Mouse (Mus musculus) megakaryocyte, embryonic 14.5 days (primary cell): ENCODE data around the gene Prpsap1. TPM values are rescaled to one million over a fixed set of nuclear protein-coding genes. Genes with fewer than 3 reads are reported as not detected.

Source experiments
- H3K27me3 ChIP-seq: replicated peaks from 2 replicates; pipeline ENCODE3; 2012; ENCODE audit warnings: inconsistent platforms
- H3K36me3 ChIP-seq: replicated peaks from 2 replicates; pipeline ENCODE3; 2012; ENCODE audit warnings: low read length, inconsistent platforms, mixed read lengths
- H3K4me1 ChIP-seq: 2 replicates; pipeline ENCODE4 v1.6.1; 2012; ENCODE audit warnings: inconsistent platforms
- H3K4me3 ChIP-seq: replicated peaks from 2 replicates; pipeline ENCODE3; 2012; ENCODE audit warnings: moderate library complexity, mild to moderate bottlenecking, inconsistent platforms
- H3K9me3 ChIP-seq: 2 replicates; pipeline ENCODE4 v1.6.1; 2012; ENCODE audit warnings: inconsistent platforms
- FLI1 ChIP-seq: IDR thresholded peaks from 2 replicates; pipeline ENCODE4 v1.6.1; 2012; ENCODE audit warnings: low read length, inconsistent platforms, mixed read lengths
- GATA1 ChIP-seq: IDR thresholded peaks from 3 replicates; pipeline ENCODE4 v1.6.1; 2012; ENCODE audit warnings: mixed read lengths, low read length, inconsistent platforms, borderline replicate concordance
- polyA plus RNA-seq: library from polyadenylated mRNA; stranded (reverse); fragments of >175 nt; gene quantifications from 2 replicates; pipeline ENCODE4 v1.2.3, GENCODE M21; 2012; ENCODE audit warnings: low replicate concordance; ENCODE audit not compliant: insufficient read depth

Gene Prpsap1
- polyA plus RNA-seq, 1 experiment = 20.3 TPM

DNA sequence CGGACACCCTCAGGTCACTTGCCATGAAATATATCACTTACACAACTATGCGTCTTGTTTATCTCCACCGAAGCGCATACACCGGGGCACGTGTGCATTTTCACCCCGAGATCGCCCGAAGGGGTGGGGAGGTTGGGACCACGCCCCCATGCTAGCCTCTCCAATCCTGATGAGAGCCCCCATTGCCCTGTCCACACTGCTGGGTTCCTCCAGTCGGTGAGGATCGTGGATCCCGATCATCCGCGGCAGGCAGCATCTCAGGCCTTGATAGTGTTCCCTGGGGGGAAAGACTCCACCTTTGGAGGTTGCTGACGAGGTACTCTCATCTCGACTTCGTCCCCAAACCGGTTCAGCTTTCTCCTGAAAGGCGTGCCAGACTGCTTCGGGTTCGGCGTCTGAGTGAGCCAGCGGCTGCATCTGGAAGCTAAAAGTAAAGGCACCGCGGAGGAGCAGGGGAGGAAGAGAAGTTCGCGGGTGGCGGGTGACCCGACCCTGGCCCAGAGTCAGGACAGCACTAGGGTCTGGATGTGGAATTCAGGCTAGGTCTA is 38.3 kb upstream of the Prpsap1 start:
- Histone ChIP-seq H3K4me3 (peak overlapping the region; percentile 87), H3K9me3 (no peaks in the 10 kb centered on the region), H3K4me1 (peaks cover 66% of the 10 kb centered on the region), H3K27me3 (peaks cover 87% of the 10 kb centered on the region), H3K36me3 (peaks cover 18% of the 10 kb centered on the region)
- no peak for TF ChIP-seq GATA1
- TF ChIP-seq FLI1 = no peak

DNA sequence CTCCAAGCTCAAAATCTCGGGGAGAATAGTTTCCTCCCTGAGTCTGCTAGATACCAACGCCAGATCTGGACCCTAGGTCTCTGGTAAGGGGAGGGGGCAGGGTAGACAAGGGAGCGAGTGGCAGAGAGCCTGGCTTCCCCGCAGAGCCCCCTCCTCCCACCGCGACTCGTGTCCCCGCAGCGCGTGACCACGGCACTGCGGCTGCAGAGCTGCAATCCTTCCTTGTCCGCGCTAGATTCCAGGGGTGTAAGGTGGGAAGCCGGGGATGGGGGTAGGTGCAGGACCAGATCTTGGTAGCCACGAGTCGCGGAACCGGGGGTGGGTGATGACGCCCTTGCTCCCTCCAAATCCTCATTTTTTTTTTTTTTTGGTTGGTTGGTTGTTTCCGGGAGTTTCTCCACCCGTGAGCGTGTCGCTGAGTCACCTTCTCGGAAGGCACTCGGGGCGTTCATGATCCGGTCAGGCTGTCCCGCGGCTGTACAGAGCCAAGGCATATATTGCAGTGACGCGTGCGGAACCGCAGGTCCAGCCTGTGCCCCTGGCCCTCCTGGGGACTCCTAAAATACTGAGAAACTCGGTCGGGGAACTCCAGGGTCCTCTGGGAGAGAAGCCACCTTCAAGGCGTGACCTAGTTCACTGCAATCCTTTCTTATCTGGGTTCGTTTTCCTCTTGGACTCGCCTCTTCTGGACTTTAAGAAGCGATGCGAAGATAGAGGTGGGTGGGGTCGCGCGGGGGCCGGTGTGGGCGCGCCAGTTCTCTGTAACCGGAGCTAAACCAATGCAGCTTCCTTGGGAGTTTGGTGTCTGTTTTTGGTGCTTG is 37.6 kb upstream of the Prpsap1 start:
- H3K36me3 ChIP-seq = peaks cover 11% of the 10 kb centered on the region
- TF ChIP-seq GATA1 (no peak), FLI1 (no peak)
- peaks cover 91% of the 10 kb centered on the region for H3K27me3 ChIP-seq
- peak overlapping the region; percentile 54 for H3K4me3 ChIP-seq
- H3K4me1 ChIP-seq = peaks cover 59% of the 10 kb centered on the region
- no peaks in the 10 kb centered on the region for H3K9me3 ChIP-seq

DNA sequence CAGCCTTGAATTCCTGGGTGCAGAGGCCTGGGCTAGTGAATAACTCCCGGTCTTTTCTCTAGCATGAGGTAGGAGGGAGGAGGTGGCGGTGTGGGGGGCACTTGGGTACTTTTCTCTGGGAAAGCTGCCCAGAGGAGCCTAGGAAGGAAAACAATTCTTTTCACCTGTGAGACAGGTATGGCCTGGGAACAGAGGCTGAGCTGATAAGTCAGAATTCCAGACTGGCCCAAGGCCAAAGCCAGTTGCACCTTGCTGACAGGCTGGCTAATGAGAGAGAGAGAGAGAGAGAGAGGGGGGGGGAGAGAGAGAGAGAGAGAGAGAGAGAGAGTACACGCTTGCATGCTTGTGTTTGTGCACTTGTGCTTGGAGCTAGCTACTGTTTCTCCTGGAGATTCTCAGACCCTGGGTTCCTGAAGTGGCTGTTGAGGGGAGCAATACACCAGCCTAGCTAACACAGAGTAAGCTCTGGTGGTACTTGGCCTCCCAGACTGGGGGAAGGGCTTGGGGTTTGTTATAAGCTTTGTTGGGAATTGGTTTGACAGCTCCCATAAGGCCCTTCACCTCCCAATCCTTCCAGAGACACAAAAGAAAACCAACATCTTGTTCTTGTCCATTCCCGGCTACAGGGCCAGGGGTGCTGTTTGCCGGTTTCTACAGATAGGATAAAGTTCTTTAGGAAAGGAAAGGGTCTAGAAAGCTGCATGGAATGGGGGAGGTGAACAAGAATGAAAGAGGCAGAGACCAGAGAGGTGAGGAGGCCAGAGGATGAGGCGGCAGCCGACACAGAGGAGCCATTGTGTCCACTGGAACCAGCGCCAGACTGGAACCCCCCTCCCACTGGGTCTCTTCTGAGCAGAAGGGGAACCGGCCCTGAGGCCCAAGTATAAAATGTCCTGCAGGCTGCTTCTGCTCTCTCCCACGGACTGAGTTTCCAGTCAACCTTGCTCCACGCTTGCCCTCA is 36.5 kb upstream of the Prpsap1 start, which contains the start of gene Sphk1:
Gene Sphk1, plus strand, starts transcription at position 739 of the 961 bp plus-strand sequence.
- Histone ChIP-seq H3K4me1 (peaks cover 48% of the 10 kb centered on the region), H3K4me3 (peak within 1 kb of the TSS; percentile 54), H3K9me3 (no peaks in the 10 kb centered on the region), H3K36me3 (peaks cover 1% of the 10 kb centered on the region), H3K27me3 (peaks cover 92% of the 10 kb centered on the region)
- TF ChIP-seq GATA1 (no peak), FLI1 (no peak)

DNA sequence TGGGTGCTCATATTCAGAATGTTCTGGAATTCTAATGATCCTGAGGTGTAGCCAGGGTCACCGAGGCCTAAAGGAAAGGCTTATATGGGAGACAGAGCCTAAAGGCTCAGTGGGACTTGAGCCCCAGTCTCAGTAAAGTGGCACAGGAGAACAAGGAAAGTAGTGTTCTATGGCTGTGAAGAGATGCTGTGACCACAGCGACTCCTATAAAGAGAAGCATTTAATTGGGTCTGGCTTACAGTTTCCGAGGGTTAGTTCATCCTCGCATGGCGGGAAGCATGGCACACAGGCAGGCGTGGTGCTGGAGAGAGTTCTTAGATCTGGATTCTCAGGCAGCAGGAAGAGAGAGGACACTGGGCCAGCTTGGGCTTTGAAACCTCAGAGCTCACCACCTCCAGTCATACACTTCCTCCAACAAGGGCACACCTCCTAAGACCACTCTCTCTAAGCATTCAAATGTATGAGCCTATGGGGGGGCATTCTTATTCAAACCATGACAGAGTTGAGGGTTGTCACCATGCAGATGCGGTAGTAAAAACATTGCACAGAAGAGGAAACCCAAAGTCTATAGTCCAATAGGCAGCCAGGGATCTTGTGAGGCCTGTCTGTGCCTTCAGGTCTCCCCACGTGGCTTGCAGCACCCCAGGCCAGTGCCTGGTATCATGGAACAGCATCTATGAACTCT is 34.8 kb upstream of the Prpsap1 start:
- H3K36me3 ChIP-seq = no peaks in the 10 kb centered on the region
- no peaks in the 10 kb centered on the region for H3K9me3 ChIP-seq
- H3K27me3 ChIP-seq = peaks cover 90% of the 10 kb centered on the region
- no peak overlapping the region for H3K4me3 ChIP-seq
- no peak for TF ChIP-seq GATA1
- TF ChIP-seq FLI1 = no peak
- H3K4me1 ChIP-seq = peaks cover 32% of the 10 kb centered on the region

DNA sequence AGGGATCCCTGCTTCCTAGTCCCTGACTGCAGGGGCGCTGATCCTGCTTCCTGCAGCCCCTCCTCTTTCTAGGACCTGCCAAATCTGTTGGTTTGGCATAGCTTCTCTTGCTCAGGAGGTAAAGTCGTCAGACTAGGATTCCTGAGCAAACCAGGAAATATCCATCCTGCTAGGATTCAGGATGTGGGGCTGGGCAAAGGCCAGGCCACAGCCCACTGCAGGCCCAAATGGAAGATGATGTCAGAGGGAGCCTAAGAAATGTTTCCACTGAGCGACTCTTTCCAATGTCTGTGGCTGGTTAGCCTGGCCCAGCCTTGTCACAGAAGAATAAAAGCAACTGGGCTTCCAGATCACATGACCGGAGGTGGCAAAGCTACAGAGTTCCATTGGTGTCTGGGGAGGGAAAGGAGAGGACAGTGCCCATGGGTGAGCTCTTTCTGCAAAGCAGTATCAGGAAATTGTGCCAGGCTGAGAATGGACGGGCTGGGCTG is 29.7 kb upstream of the Prpsap1 start:
- Histone ChIP-seq H3K27me3 (peaks cover 80% of the 10 kb centered on the region), H3K4me3 (no peak overlapping the region), H3K9me3 (no peaks in the 10 kb centered on the region), H3K36me3 (no peaks in the 10 kb centered on the region), H3K4me1 (peaks cover 16% of the 10 kb centered on the region)
- TF ChIP-seq GATA1 (no peak), FLI1 (no peak)

DNA sequence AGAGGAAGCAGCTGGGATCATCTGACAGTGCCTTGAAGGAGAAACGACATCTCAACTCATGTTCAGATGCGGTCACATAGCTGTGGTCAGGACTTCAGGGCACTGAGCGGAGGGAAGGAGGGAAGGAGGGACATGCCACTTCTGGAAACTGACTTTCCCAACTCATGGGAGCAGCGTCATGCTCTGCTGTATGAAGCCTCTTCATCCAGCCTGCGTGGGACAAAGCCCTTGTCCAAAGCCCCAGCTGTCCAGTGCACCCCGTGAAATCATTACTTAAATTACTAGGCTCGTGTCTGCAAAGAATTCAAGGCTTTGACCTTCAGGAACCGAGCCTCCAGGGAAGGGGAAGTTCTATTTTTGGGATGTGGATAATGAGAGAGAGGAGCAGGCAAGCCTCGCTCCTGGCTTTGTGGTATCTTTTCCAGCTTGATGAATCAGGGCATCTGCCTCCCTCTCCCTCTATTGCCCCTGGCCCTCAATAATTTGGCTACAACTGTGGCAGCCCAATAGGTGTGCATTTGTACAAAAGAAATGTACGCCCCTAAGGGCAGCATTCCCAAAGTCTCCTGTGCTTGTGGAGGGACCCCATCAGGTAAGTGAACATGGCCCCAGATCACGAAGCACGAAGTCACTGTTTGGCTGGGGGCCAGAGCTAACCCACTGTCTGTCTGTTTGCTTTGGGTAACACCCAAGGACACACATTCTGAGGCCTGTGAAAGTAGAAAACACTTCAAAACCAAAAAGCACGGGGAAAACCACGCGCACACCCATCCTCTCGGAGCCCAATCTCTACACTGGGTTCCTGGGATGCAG is 29.1 kb upstream of the Prpsap1 start:
- H3K36me3 ChIP-seq = no peaks in the 10 kb centered on the region
- H3K27me3 ChIP-seq = peaks cover 79% of the 10 kb centered on the region
- H3K9me3 ChIP-seq = no peaks in the 10 kb centered on the region
- TF ChIP-seq GATA1 (no peak), FLI1 (no peak)
- H3K4me3 ChIP-seq = peak overlapping the region; percentile 29
- peaks cover 16% of the 10 kb centered on the region for H3K4me1 ChIP-seq

DNA sequence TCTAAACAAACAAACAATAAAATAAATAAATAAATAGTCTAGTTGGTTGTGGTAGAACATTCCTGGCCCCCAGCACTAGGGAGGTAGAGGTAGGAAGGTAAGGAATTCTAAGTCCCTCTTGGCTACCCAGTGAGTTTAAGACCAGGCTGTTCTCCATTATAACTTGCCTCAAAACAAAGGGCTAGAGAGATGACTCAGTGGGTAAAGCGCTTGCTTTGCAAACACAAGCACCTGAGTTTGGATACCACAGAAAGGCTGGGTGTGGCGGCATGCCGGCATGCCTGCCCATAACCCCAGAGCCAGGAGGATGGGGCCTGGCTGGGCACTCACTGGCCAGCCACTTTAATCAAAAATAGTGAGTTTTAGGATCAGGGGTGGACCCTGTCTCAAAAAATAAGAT is 28.0 kb upstream of the Prpsap1 start:
- H3K4me1 ChIP-seq = peaks cover 16% of the 10 kb centered on the region
- no peaks in the 10 kb centered on the region for H3K36me3 ChIP-seq
- H3K27me3 ChIP-seq = peaks cover 74% of the 10 kb centered on the region
- no peak for TF ChIP-seq GATA1
- TF ChIP-seq FLI1 = no peak
- H3K9me3 ChIP-seq = no peaks in the 10 kb centered on the region
- H3K4me3 ChIP-seq = no peak overlapping the region

DNA sequence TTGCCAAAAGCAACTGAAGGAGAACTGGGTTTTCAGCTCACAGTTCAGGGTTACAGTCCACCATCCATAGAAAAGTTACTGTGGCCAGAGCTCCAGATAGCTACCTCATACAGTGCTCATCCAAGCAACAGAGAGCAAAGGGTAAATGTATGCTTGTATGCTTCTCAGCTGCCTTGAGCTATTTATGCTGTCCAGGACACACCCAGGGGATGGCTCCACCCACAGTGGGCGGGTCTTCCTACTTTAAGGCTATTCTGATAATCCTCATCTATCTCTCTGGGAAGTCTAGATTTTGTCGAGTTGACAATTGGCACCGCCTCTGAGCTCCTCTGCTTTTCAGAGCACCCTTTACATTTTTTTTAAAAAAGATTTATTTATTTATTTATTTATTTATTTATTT is 27.1 kb upstream of the Prpsap1 start:
- no peaks in the 10 kb centered on the region for H3K9me3 ChIP-seq
- peaks cover 16% of the 10 kb centered on the region for H3K4me1 ChIP-seq
- TF ChIP-seq FLI1 (no peak), GATA1 (no peak)
- H3K36me3 ChIP-seq = no peaks in the 10 kb centered on the region
- H3K27me3 ChIP-seq = peaks cover 71% of the 10 kb centered on the region
- no peak overlapping the region for H3K4me3 ChIP-seq
